Mouse (Mus musculus) macrophage (primary cell): Measurements from ENCODE around the gene Cers3. TPM values are rescaled to one million over a fixed set of nuclear protein-coding genes. Genes with fewer than 3 reads are reported as not detected.

Source experiments
- H3K27ac ChIP-seq: fragments of 350-480 bp; formaldehyde crosslinking; 2 replicates; pipeline ENCODE4 v1.9.0; 2021
- H3K36me3 ChIP-seq: fragments of 350-480 bp; formaldehyde crosslinking; 2 replicates; pipeline ENCODE4 v1.9.0; 2021; ENCODE audit errors: inconsistent target
- H3K4me3 ChIP-seq: fragments of 350-480 bp; formaldehyde crosslinking; 2 replicates; pipeline ENCODE4 v1.9.0; 2021; ENCODE audit errors: inconsistent target
- H3K79me2 ChIP-seq: fragments of 350-480 bp; formaldehyde crosslinking; 2 replicates; pipeline ENCODE4 v1.9.0; 2021; ENCODE audit errors: inconsistent target
- WGBS: methylation state at CpG from one replicate; pipeline ENCODE4 v1.1.7; 2026; ENCODE audit warnings: inconsistent platforms; ENCODE audit not compliant: missing documents; 5-methylcytosine and 5-hydroxymethylcytosine counted together
- polyA plus RNA-seq: library from polyadenylated mRNA; stranded (reverse); fragments of 250-400 nt; gene quantifications from 3 replicates; pipeline ENCODE4 v1.2.4, GENCODE M21; 2018; ENCODE audit warnings: inconsistent platforms
- total RNA-seq, 78 experiments: library from RNA; depleted of rRNA; stranded (reverse); fragments of 250-400 nt; gene quantifications; 1 replicate in 9 of 78; 2 replicates in 24 of 78; 3 replicates in 43 of 78; 4 replicates in 2 of 78; pipeline ENCODE4 v1.2.4; 2018; ENCODE audit warnings: inconsistent platforms in 56 of 78

The Cers3 gene
- under 1 TPM in 2 of 26 experiments, not detected in 24; 0.66 to 0.86 TPM for total RNA-seq (2018; cell fraction: chromatin; rRNA removed)
- total RNA-seq (2018; cell fraction: cytosol; rRNA removed): under 1 TPM in 15 of 26 experiments, not detected in 11; 0.03 to 0.15 (median 0.07) TPM
- under 1 TPM in 2 of 26 experiments, not detected in 24; 0.17 to 0.47 TPM for total RNA-seq (2018; cell fraction: nucleus; rRNA removed)
- polyA plus RNA-seq: not detected in 3 replicates

GRCm38 (mm10) chr7:66743377-66743781, at the start of gene Cers3:
Cers3 (plus strand) TSS chr7:66743504.
- H3K79me2 ChIP-seq: no peaks in the 10 kb centered on the region
- WGBS: 85% methylated on average over 9 of the region's 9 CpGs
- H3K27ac ChIP-seq: no peak within 1 kb of the TSS
- H3K4me3 ChIP-seq: no peak within 1 kb of the TSS
- H3K36me3 ChIP-seq: no peaks in the 10 kb centered on the region

DNA sequence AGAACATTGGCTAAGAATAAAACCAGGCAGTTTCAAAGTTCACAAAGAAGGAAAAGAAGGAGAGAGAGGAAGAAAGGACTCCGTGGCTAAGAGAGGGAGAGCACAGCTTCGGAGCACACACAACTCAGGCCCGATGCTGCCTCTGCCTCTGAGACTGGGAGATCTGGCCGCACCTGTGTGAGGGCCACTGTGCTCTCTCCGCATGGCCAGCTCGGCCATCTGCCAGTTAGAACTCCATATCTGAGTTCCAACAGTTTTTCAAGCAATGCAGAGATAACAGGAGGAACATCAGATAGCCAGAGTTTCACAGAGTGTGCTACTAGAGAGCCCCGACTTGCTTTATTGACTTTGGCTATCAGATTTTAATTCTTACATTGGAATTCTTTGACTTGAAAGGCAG, 48.8 kb upstream of the Cers3 start:
- no peaks in the 10 kb centered on the region for H3K36me3 ChIP-seq
- 94% methylated on average over 7 of the region's 7 CpGs for whole genome bisulfite sequencing
- H3K27ac ChIP-seq: no peak overlapping the region
- H3K4me3 ChIP-seq: no peak overlapping the region
- H3K79me2 ChIP-seq: no peaks in the 10 kb centered on the region

- Histone ChIP-seq H3K27ac (no peak overlapping the region), H3K36me3 (no peaks in the 10 kb centered on the region), H3K79me2 (no peaks in the 10 kb centered on the region), H3K4me3 (no peak overlapping the region)
- 88% methylated on average over 7 of the region's 7 CpGs for WGBS
These were observed 40.6 kb upstream of the Cers3 start for GRCm38 (mm10) chr7:66702721-66703120.

GRCm38 (mm10) chr7:66704631-66705030, 38.7 kb upstream of the Cers3 start:
- 90% methylated on average over 3 of the region's 3 CpGs for WGBS
- Histone ChIP-seq H3K4me3 (no peak overlapping the region), H3K36me3 (peaks cover 9% of the 10 kb centered on the region; the same call in 1 of the 2 replicates), H3K27ac (no peak overlapping the region), H3K79me2 (no peaks in the 10 kb centered on the region)

- Histone ChIP-seq H3K27ac (no peak overlapping the region), H3K36me3 (peaks cover 15% of the 10 kb centered on the region; the same call in 1 of the 2 replicates), H3K79me2 (no peaks in the 10 kb centered on the region), H3K4me3 (no peak overlapping the region)
- WGBS: 43% methylated on average over 2 of the region's 2 CpGs
These were observed 32.1 kb upstream of the Cers3 start for GRCm38 (mm10) chr7:66711166-66711565.

GRCm38 (mm10) chr7:66724514-66724913, 18.8 kb upstream of the Cers3 start:
- Histone ChIP-seq H3K4me3 (no peak overlapping the region), H3K27ac (no peak overlapping the region), H3K36me3 (no peaks in the 10 kb centered on the region), H3K79me2 (no peaks in the 10 kb centered on the region)
- 92% methylated on average over 4 of the region's 4 CpGs for WGBS

DNA sequence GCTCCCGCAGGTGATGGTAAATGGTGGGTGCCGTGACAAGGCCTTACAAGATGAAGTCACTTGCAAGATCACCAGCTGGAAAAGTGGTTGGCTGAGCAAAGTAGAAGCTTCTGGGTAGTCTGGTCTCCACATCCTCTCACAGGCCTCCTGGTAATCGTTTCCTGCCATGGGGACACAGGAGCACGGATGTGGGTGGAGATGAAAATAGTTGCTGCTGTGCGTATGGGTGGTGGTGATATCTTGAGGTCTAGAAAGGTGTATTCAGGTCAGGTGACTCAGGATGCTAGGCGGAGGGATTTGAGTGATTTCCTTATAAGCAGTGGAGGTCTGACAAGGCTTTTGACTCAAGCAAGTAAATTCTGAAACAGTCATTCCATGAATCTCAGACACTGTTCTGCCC, 18.4 kb upstream of the Cers3 start:
- H3K36me3 ChIP-seq: no peaks in the 10 kb centered on the region
- no peaks in the 10 kb centered on the region for H3K79me2 ChIP-seq
- H3K27ac ChIP-seq: no peak overlapping the region
- 83% methylated on average over 6 of the region's 6 CpGs for WGBS
- H3K4me3 ChIP-seq: no peak overlapping the region

DNA sequence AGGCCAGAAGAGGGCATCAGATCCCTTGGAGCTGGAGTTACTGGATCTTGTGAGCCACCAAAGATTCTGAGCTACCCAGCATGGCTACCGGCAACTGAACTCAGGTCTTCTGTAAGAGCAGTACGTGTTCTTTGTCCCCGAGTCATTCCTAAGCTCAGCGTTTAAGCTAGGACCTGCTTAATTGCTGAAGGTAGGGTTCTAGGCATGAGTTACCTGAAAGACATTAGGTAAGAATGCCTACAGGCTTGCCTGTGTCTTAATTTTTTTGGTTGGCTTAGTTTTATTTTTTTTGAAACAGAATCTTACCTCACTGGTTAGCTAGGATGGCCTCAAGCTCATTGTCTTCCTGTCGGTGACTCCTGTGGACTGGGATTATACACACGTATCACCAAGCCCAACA, 15.2 kb upstream of the Cers3 start:
- WGBS: 92% methylated on average over 6 of the region's 6 CpGs
- Histone ChIP-seq H3K79me2 (no peaks in the 10 kb centered on the region), H3K36me3 (no peaks in the 10 kb centered on the region)

GRCm38 (mm10) chr7:66729232-66729631, 14.1 kb upstream of the Cers3 start:
- H3K36me3 ChIP-seq: no peaks in the 10 kb centered on the region
- H3K79me2 ChIP-seq: no peaks in the 10 kb centered on the region
- 89% methylated on average over 2 of the region's 2 CpGs for WGBS
- no peak overlapping the region for H3K4me3 ChIP-seq
- no peak overlapping the region for H3K27ac ChIP-seq

More for the DNA sequence above, 15.2 kb upstream of the Cers3 start:
- no peak overlapping the region for H3K27ac ChIP-seq
- no peak overlapping the region for H3K4me3 ChIP-seq

DNA sequence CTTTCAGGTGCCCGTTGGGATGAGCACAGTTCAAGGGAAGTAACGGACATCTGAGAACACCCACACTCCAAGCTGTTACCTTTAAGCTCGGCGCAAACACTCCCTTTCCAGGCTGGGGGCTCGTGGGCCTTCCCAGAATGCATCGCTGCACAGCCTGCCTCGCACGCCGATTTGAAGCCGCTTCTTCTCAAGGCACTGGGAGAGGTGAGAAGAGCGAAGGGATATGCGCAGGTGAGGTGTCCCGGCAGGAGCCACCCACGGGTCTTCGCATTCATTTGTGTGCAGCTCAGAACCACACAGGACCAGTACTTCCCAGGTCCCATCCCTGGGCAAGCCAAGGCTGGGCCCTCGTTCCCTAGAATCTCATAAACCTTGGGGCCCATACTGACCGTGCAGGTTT, 9.9 kb upstream of the Cers3 start:
- Histone ChIP-seq H3K36me3 (no peaks in the 10 kb centered on the region), H3K79me2 (no peaks in the 10 kb centered on the region), H3K27ac (no peak overlapping the region), H3K4me3 (no peak overlapping the region)
- WGBS: 93% methylated on average over 17 of the region's 17 CpGs

GRCm38 (mm10) chr7:66733882-66734281, 9.4 kb upstream of the Cers3 start:
- Histone ChIP-seq H3K27ac (no peak overlapping the region), H3K36me3 (no peaks in the 10 kb centered on the region), H3K79me2 (no peaks in the 10 kb centered on the region), H3K4me3 (no peak overlapping the region)
- WGBS: 97% methylated on average over 11 of the region's 11 CpGs

- Histone ChIP-seq H3K4me3 (no peak overlapping the region), H3K36me3 (no peaks in the 10 kb centered on the region), H3K79me2 (no peaks in the 10 kb centered on the region), H3K27ac (no peak overlapping the region)
- WGBS: 89% methylated on average over 4 of the region's 4 CpGs
These were observed 8.8 kb upstream of the Cers3 start for GRCm38 (mm10) chr7:66734466-66734865.

DNA sequence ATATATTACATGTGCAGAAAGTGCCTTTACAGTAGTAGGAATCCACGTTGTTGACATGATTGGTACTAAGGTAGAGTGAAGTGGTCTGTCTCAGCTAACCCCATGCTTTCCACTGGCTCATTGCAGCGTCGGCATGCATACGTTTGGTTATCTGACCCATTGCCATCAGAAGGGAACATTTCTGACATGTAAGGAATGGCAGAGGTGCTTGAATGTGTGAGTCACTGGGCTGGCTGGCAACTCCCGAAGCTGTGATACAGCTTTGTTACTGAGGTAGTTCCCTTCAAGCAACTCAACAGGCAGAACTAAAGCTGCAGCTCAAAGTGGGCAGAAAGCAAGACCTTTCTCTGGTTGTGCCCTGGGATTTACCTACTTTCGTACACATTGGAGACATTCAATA, 8.3 kb upstream of the Cers3 start:
- no peaks in the 10 kb centered on the region for H3K79me2 ChIP-seq
- no peak overlapping the region for H3K4me3 ChIP-seq
- 98% methylated on average over 6 of the region's 6 CpGs for WGBS
- H3K36me3 ChIP-seq: no peaks in the 10 kb centered on the region
- H3K27ac ChIP-seq: no peak overlapping the region

- Histone ChIP-seq H3K27ac (no peak overlapping the region), H3K36me3 (no peaks in the 10 kb centered on the region)
- 89% methylated on average over 3 of the region's 4 CpGs for WGBS
These were observed 5.9 kb upstream of the Cers3 start for GRCm38 (mm10) chr7:66737418-66737817.

GRCm38 (mm10) chr7:66741008-66741407, 2.3 kb upstream of the Cers3 start:
- H3K4me3 ChIP-seq: no peak overlapping the region
- no peaks in the 10 kb centered on the region for H3K79me2 ChIP-seq
- H3K36me3 ChIP-seq: no peaks in the 10 kb centered on the region
- WGBS: 55% methylated on average over 4 of the region's 5 CpGs
- H3K27ac ChIP-seq: no peak overlapping the region

More at GRCm38 (mm10) chr7:66737418-66737817, 5.9 kb upstream of the Cers3 start:
- Histone ChIP-seq H3K4me3 (no peak overlapping the region), H3K79me2 (no peaks in the 10 kb centered on the region)

- Histone ChIP-seq H3K79me2 (no peaks in the 10 kb centered on the region), H3K4me3 (no peak overlapping the region), H3K27ac (no peak overlapping the region), H3K36me3 (no peaks in the 10 kb centered on the region)
- 93% methylated on average over 8 of the region's 8 CpGs for WGBS
These were observed 1.9 kb upstream of the Cers3 start for GRCm38 (mm10) chr7:66741412-66741811.
